Mouse (Mus musculus) colon, adult 2 months (tissue): ENCODE measurements around the gene Ftl1. TPM values are rescaled to one million over a fixed set of nuclear protein-coding genes. Genes with fewer than 3 reads are reported as not detected.

Experiments
- polyA plus RNA-seq: library from polyadenylated mRNA; depleted of rRNA; stranded (reverse); fragments of >200 nt; gene quantifications from 2 replicates; pipeline ENCODE4 v1.2.3, GENCODE M21; 2012; rRNA removed

Gene Ftl1
- 2,990 and 3,309 TPM in 2 replicates for polyA plus RNA-seq

GRCm38 (mm10) chr7:45459564-45460140 lies at the start of gene Ftl1:
Gene Ftl1, minus strand, starts transcription at chr7:45459884.

GRCm38 (mm10) chr7:45488293-45489204 lies 28.9 kb upstream of the Ftl1 start, which contains the start of gene Dhdh:
Gene Dhdh, minus strand, starts transcription at chr7:45488805.

GRCm38 (mm10) chr7:45486761-45487415 lies 27.2 kb upstream of the Ftl1 start, which contains the start of gene Gm45808:
Gene Gm45808, minus strand, starts transcription at chr7:45486811.

GRCm38 (mm10) chr7:45481374-45481927 lies 21.8 kb upstream of the Ftl1 start, which contains the start of gene Tulp2:
Gene Tulp2, plus strand, starts transcription at chr7:45481877.

GRCm38 (mm10) chr7:45466283-45467089 lies 6.8 kb upstream of the Ftl1 start, which contains the start of gene Bax:
Gene Bax, minus strand, starts transcription at chr7:45466898.

GRCm38 (mm10) chr7:45437521-45438276 lies 22.0 kb downstream of the Ftl1 start, which contains the start of gene Ruvbl2:
Gene Ruvbl2, minus strand, starts transcription at chr7:45438096.

GRCm38 (mm10) chr7:45434203-45435015 lies 25.3 kb downstream of the Ftl1 start, which contains the start of gene Gys1:
Gene Gys1, plus strand, starts transcription at chr7:45434844.

GRCm38 (mm10) chr7:45420615-45420919 lies 39.1 kb downstream of the Ftl1 start, which contains the start of gene Lhb:
Gene Lhb, plus strand, starts transcription at chr7:45420820.

GRCm38 (mm10) chr7:45413113-45413863 lies 46.4 kb downstream of the Ftl1 start, which contains the start of gene Ntf5:
Gene Ntf5, plus strand, starts transcription at chr7:45413695.

Other genes starting within 250 kb of the Ftl1 start
- gene Dkkl1, start 247.7 kb downstream of the Ftl1 start, polyA plus RNA-seq, result 1.3 and 2.3 TPM in 2 replicates
- 10.7 and 13.9 TPM in 2 replicates for gene Tead2, start 244.1 kb downstream of the Ftl1 start, polyA plus RNA-seq
- gene Cd37, start 220.8 kb downstream of the Ftl1 start, polyA plus RNA-seq, result 34.3 and 38.4 TPM in 2 replicates
- not detected in 2 replicates for gene Slc6a16, start 218.8 kb downstream of the Ftl1 start, polyA plus RNA-seq
- not detected in 2 replicates for gene Slc6a21, start 182.4 kb downstream of the Ftl1 start, polyA plus RNA-seq
- 204 and 260 TPM in 2 replicates for gene Trpm4, start 126.1 kb downstream of the Ftl1 start, polyA plus RNA-seq
- 0.21 and 0.75 TPM in 2 replicates for gene Hrc, start 124.6 kb downstream of the Ftl1 start, polyA plus RNA-seq
- gene Ppfia3, start 92.9 kb downstream of the Ftl1 start, polyA plus RNA-seq, result 103 and 110 TPM in 2 replicates
- 4.7 and 8.2 TPM in 2 replicates for gene Lin7b, start 89.3 kb downstream of the Ftl1 start, polyA plus RNA-seq
- gene Snrnp70, start 64.1 kb downstream of the Ftl1 start, polyA plus RNA-seq, result 207 and 209 TPM in 2 replicates
- 0.08 and 0.09 TPM in 2 replicates for gene Kcna7, start 54.2 kb downstream of the Ftl1 start, polyA plus RNA-seq
- 0.21 and 0.22 TPM in 2 replicates for gene Ntf5, start 46.2 kb downstream of the Ftl1 start, polyA plus RNA-seq
- gene Lhb, start 39.1 kb downstream of the Ftl1 start, polyA plus RNA-seq, result not detected in 2 replicates
- 33.2 and 35.8 TPM in 2 replicates for gene Gys1, start 25.0 kb downstream of the Ftl1 start, polyA plus RNA-seq
- gene Ruvbl2, start 21.8 kb downstream of the Ftl1 start, polyA plus RNA-seq, result 65.6 and 70.4 TPM in 2 replicates
- 109 and 142 TPM in 2 replicates for gene Bax, start 7.0 kb upstream of the Ftl1 start, polyA plus RNA-seq
- gene Tulp2, start 22.0 kb upstream of the Ftl1 start, polyA plus RNA-seq, result 0.12 and 0.19 TPM in 2 replicates
- 0.57 TPM in 1 of 2 replicates, not detected in the other for gene Gm45808, start 26.9 kb upstream of the Ftl1 start, polyA plus RNA-seq
- gene Dhdh, start 28.9 kb upstream of the Ftl1 start, polyA plus RNA-seq, result 0.93 and 0.98 TPM in 2 replicates
- gene Nucb1, start 50.5 kb upstream of the Ftl1 start, polyA plus RNA-seq, result 833 and 896 TPM in 2 replicates
- 27.9 and 31.0 TPM in 2 replicates for gene Ppp1r15a, start 66.4 kb upstream of the Ftl1 start, polyA plus RNA-seq
- 9.0 and 9.3 TPM in 2 replicates for gene Plekha4, start 66.4 kb upstream of the Ftl1 start, polyA plus RNA-seq
- gene Hsd17b14, start 95.0 kb upstream of the Ftl1 start, polyA plus RNA-seq, result 4.5 and 7.4 TPM in 2 replicates
- gene Bcat2, start 110.3 kb upstream of the Ftl1 start, polyA plus RNA-seq, result 55.8 and 58.0 TPM in 2 replicates
- gene Fgf21, start 155.6 kb upstream of the Ftl1 start, polyA plus RNA-seq, result 0.16 and 0.57 TPM in 2 replicates
- gene Fut1, start 157.4 kb upstream of the Ftl1 start, polyA plus RNA-seq, result 1.8 and 2.4 TPM in 2 replicates
- gene Izumo1, start 161.9 kb upstream of the Ftl1 start, polyA plus RNA-seq, result 0.23 and 0.32 TPM in 2 replicates
- gene Rasip1, start 167.6 kb upstream of the Ftl1 start, polyA plus RNA-seq, result 8.1 and 12.7 TPM in 2 replicates
- 1.3 and 2.5 TPM in 2 replicates for gene Mamstr, start 180.1 kb upstream of the Ftl1 start, polyA plus RNA-seq
- 145 and 187 TPM in 2 replicates for gene Fut2, start 206.5 kb upstream of the Ftl1 start, polyA plus RNA-seq
- 5.1 and 17.7 TPM in 2 replicates for gene Ntn5, start 224.1 kb upstream of the Ftl1 start, polyA plus RNA-seq
- 0.63 and 0.67 TPM in 2 replicates for gene Sec1, start 234.5 kb upstream of the Ftl1 start, polyA plus RNA-seq
- 9.5 and 19.2 TPM in 2 replicates for gene Car11, start 240.0 kb upstream of the Ftl1 start, polyA plus RNA-seq
- gene Dbp, start 245.2 kb upstream of the Ftl1 start, polyA plus RNA-seq, result 29.4 and 35.9 TPM in 2 replicates